8 mouse cellular contexts compared by ENCODE assay signal in the genomic region with DNA sequence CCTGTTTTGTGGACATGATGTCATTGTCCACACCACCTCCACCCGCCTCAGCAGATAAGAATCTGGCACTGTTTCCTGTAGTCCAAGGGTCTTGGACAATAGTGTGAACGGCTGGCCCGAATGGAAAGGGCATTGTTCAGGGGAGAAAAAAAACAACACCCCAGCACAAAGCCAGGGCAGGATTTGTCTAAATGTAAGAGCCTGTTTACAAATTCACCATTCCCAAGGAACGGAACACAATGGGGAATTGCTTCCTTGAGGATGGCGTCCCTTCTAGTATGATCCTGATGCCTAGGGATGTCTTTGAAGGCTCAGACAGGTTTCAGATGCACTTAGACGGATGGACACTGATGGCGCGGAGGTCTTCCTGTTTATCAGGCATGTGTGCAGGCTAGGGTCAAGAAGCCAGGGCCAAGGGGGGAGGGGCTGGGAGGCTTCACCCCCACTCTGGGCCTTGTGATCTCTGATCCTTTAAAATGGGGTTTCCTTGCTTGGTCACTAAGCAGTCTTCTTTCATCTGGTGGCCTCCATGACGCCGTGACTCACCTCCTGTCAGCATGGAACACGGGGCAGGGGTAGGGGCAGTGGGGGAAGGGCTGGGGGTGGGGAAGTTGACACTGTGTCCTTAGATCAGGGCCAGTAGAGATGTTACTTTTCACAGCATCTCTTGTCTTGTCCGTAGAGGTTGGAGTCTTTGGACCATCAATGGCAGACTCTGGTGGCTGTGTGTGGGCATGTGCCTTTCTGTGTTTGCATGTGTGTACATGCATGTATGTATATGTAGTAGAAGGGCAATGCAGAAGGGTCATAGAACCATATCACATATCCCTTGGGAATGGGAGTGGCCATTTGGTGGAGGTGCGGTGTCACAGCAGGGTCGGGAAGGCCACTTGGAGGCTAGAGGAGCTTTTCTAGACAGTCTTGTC. TPM values are rescaled to one million over a fixed set of nuclear protein-coding genes. Genes with fewer than 3 reads are reported as not detected.
A peak's percentile ranks its signal among the peaks of the same experiment; 100 is the strongest.
DNase-seq lines count a peak whose midpoint lies in the region; ATAC-seq lines count a peak whose summit lies in the region.

No protein-coding gene starts in this region.

- no peak overlapping the region for H3K4me3 ChIP-seq in liver, embryonic 13.5 days (replicated peaks)
- H3K4me3 ChIP-seq in limb, embryonic 11.5 days (ENCODE audit: low read depth, low read length) = no peak overlapping the region
- no peak overlapping the region for H3K4me3 ChIP-seq in stomach, embryonic 16.5 days (replicated peaks; ENCODE audit: low read length)

- 46% methylated on average over 14 of the region's 14 CpGs for WGBS in liver, embryonic 13.5 days (ENCODE audit: insufficient replicate concordance)
- WGBS in limb, embryonic 11.5 days = 83% methylated on average over 14 of the region's 14 CpGs
- 75% methylated on average over 14 of the region's 14 CpGs for WGBS in stomach, embryonic 16.5 days

- no peak overlapping the region for H3K9ac ChIP-seq in liver, embryonic 13.5 days
- no peak overlapping the region for H3K9ac ChIP-seq in limb, embryonic 11.5 days (ENCODE audit: low read length)
- no peak overlapping the region for H3K9ac ChIP-seq in stomach, embryonic 16.5 days (ENCODE audit: low read length)

- H3K27ac ChIP-seq in liver, embryonic 13.5 days = no peak overlapping the region
- H3K27ac ChIP-seq in limb, embryonic 11.5 days (replicated peaks; ENCODE audit: low read depth, low read length) = peak overlapping the region; percentile 12; the same call in 1 of the 2 replicates
- no peak overlapping the region for H3K27ac ChIP-seq in stomach, embryonic 16.5 days (ENCODE audit: low read length)

- peaks cover 17% of the 10 kb centered on the region for H3K27me3 ChIP-seq in liver, embryonic 13.5 days
- H3K27me3 ChIP-seq in limb, embryonic 11.5 days (ENCODE audit: control insufficient read depth, insufficient read depth, low read length) = no peaks in the 10 kb centered on the region
- H3K27me3 ChIP-seq in stomach, embryonic 16.5 days (ENCODE audit: control insufficient read depth, insufficient read depth, low read length) = no peaks in the 10 kb centered on the region

- no peaks in the 10 kb centered on the region for H3K36me3 ChIP-seq in liver, embryonic 13.5 days
- peaks cover 3% of the 10 kb centered on the region; the same call in 1 of the 2 replicates for H3K36me3 ChIP-seq in limb, embryonic 11.5 days (ENCODE audit: control insufficient read depth, insufficient read depth, low read length)
- no peaks in the 10 kb centered on the region for H3K36me3 ChIP-seq in stomach, embryonic 16.5 days (ENCODE audit: control insufficient read depth, insufficient read depth, low read length)

- H3K4me2 ChIP-seq in liver, embryonic 13.5 days = no peak overlapping the region
- H3K4me2 ChIP-seq in limb, embryonic 11.5 days (ENCODE audit: low read depth, severe bottlenecking) = no peak overlapping the region
- H3K4me2 ChIP-seq in stomach, embryonic 16.5 days (ENCODE audit: low read depth, low read length) = no peak overlapping the region

- 0 out of 2 replicates have a peak, but pooled peaks have one; percentile 29 for ATAC-seq in liver, embryonic 13.5 days (ENCODE audit: low read depth)
- no peak for ATAC-seq in limb, embryonic 11.5 days (ENCODE audit: insufficient number of reproducible peaks, low FRiP score, low TSS enrichment, low read depth)
- 0 out of 2 replicates have a peak, but pooled peaks have one; percentile 11 for ATAC-seq in stomach, embryonic 16.5 days (ENCODE audit: insufficient read depth, low FRiP score)

- H3K9me3 ChIP-seq in liver, embryonic 13.5 days (replicated peaks) = no peaks in the 10 kb centered on the region
- H3K9me3 ChIP-seq in limb, embryonic 11.5 days (ENCODE audit: control insufficient read depth, low read length) = no peaks in the 10 kb centered on the region
- no peaks in the 10 kb centered on the region for H3K9me3 ChIP-seq in stomach, embryonic 16.5 days (replicated peaks; ENCODE audit: control insufficient read depth, low read length)

- DNase-seq in liver, embryonic 13.5 days = no peak
- DNase-seq in liver = no peak
- DNase-seq in heart, postnatal 4 days = peak; percentile 45
- no peak for DNase-seq in limb, embryonic 11.5 days (ENCODE audit: low spot score)
- DNase-seq in spleen, postnatal 4 days (ENCODE audit: low spot score in 2 of 2) = no peak
- DNase-seq in retina, postnatal 1 day = no peak
- DNase-seq in cerebellum, adult 11-12 months = no peak

- peaks cover 19% of the 10 kb centered on the region for H3K4me1 ChIP-seq in liver, embryonic 13.5 days (replicated peaks)
- H3K4me1 ChIP-seq in limb, embryonic 11.5 days (ENCODE audit: control insufficient read depth, insufficient read depth, low read length) = no peaks in the 10 kb centered on the region
- H3K4me1 ChIP-seq in stomach, embryonic 16.5 days (ENCODE audit: control insufficient read depth, insufficient read depth, low read length) = no peaks in the 10 kb centered on the region

RNA-seq across cellular contexts. Expression of a gene that starts 15.7 kb away (rescaled TPM):
- 0.02 and 0.05 TPM in 2 replicates for polyA plus RNA-seq in liver, embryonic 13.5 days (2015; fragmentation: Nextera tagmentation; extraction: Ambion mirVana)
- total RNA-seq in heart, postnatal 4 days (2021) = 10 to 100 TPM in 1 of 2 experiments, 1 to 10 TPM in 1; 9.2 to 11.4 TPM
- polyA plus RNA-seq in limb, embryonic 11.5 days (2014; fragmentation: Nextera tagmentation; extraction: Ambion mirVana) = 0.09 and 0.20 TPM in 2 replicates
- 0.67 and 0.90 TPM in 2 replicates for polyA plus RNA-seq in stomach, embryonic 16.5 days (2015; fragmentation: Nextera tagmentation; extraction: Ambion mirVana)

RNA-seq across cellular contexts. Expression of a gene that starts 16.6 kb away (rescaled TPM):
- polyA plus RNA-seq in liver, embryonic 13.5 days (2015; fragmentation: Nextera tagmentation; extraction: Ambion mirVana) = 77.9 and 84.9 TPM in 2 replicates
- total RNA-seq in heart, postnatal 4 days (2021) = 100 to 1,000 TPM; 301 to 310 TPM
- 346 and 377 TPM in 2 replicates for polyA plus RNA-seq in limb, embryonic 11.5 days (2014; fragmentation: Nextera tagmentation; extraction: Ambion mirVana)
- polyA plus RNA-seq in stomach, embryonic 16.5 days (2015; fragmentation: Nextera tagmentation; extraction: Ambion mirVana) = 289 and 291 TPM in 2 replicates

RNA-seq across cellular contexts. Expression of a gene that starts 17.8 kb away (rescaled TPM):
- 8.4 and 8.6 TPM in 2 replicates for polyA plus RNA-seq in liver, embryonic 13.5 days (2015; fragmentation: Nextera tagmentation; extraction: Ambion mirVana)
- total RNA-seq in heart, postnatal 4 days (2021) = 1 to 10 TPM; 5.5 to 6.4 TPM
- polyA plus RNA-seq in limb, embryonic 11.5 days (2014; fragmentation: Nextera tagmentation; extraction: Ambion mirVana) = 12.7 and 13.5 TPM in 2 replicates
- polyA plus RNA-seq in stomach, embryonic 16.5 days (2015; fragmentation: Nextera tagmentation; extraction: Ambion mirVana) = 9.5 and 12.7 TPM in 2 replicates

RNA-seq across cellular contexts. Expression of a gene that starts 17.9 kb away (rescaled TPM):
- 39.5 and 44.2 TPM in 2 replicates for polyA plus RNA-seq in liver, embryonic 13.5 days (2015; fragmentation: Nextera tagmentation; extraction: Ambion mirVana)
- 10 to 100 TPM; 54.4 to 54.8 TPM for total RNA-seq in heart, postnatal 4 days (2021)
- 111 and 112 TPM in 2 replicates for polyA plus RNA-seq in limb, embryonic 11.5 days (2014; fragmentation: Nextera tagmentation; extraction: Ambion mirVana)
- polyA plus RNA-seq in stomach, embryonic 16.5 days (2015; fragmentation: Nextera tagmentation; extraction: Ambion mirVana) = 64.1 and 69.0 TPM in 2 replicates

RNA-seq across cellular contexts. Expression of a gene that starts 25.2 kb away (rescaled TPM):
- polyA plus RNA-seq in liver, embryonic 13.5 days (2015; fragmentation: Nextera tagmentation; extraction: Ambion mirVana) = 21.1 and 25.3 TPM in 2 replicates
- 1,000 to 10,000 TPM; 5,292 to 5,773 TPM for total RNA-seq in heart, postnatal 4 days (2021)
- polyA plus RNA-seq in limb, embryonic 11.5 days (2014; fragmentation: Nextera tagmentation; extraction: Ambion mirVana) = 16.6 and 18.7 TPM in 2 replicates
- 6.3 and 46.9 TPM in 2 replicates for polyA plus RNA-seq in stomach, embryonic 16.5 days (2015; fragmentation: Nextera tagmentation; extraction: Ambion mirVana)
